In the genomic region with DNA sequence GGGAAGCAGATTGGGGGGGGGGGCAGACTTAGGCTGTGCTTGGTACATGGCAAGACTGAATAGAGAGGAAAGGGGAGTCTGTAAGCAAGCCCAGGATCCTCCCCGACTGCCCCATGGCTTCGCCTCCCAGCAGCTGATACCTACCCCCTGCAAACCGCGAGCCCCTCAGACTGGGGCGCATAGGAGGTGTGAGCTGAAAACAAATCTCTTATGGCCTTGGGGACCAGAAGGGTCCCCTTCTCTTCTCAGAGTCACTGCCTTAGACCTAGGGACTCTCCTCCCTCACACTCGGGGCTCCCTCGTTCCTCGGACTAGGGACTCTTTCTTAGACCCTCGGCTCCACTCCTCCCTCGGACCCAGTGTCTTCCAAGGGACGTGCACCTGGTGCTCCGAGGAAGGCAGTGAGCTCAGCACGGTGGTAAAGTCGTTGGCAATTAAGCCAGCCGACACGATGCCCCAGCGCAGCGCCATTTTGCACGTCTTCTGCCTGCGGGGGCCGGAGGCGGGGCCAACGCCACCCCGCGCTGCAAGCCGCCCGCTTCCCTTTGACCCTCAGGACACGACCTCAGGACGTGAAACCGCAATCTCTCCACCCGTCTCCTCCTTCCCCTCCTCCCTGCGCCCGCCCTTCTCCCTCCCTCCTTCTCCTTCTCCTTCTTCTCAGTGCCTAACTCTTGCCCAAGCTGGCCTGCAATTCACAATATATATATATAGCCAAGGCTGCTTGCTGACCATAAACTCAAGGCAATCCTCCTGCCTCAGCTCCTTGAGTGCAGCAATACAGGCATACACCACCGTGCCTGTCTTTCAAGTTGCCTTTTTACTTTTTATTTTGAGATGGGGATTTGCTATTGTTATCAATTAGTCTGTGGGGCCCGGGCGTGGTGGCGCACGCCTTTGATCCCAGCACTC, we compare ENCODE assay signal across 8 mouse cellular contexts. TPM values are rescaled to one million over a fixed set of nuclear protein-coding genes. Genes with fewer than 3 reads are reported as not detected.
DNase-seq lines count a peak whose midpoint lies in the region; ATAC-seq and TF ChIP-seq lines count a peak whose summit lies in the region.

A gene (minus strand): TSS at position 513 of the 912 bp plus-strand sequence.

- peaks cover 15% of the 10 kb centered on the region for H3K36me3 ChIP-seq in embryonic facial prominence, embryonic 14.5 days (ENCODE audit: control insufficient read depth, insufficient read depth, low read length)
- H3K36me3 ChIP-seq in heart, embryonic 13.5 days: peaks cover 19% of the 10 kb centered on the region
- H3K36me3 ChIP-seq in kidney, embryonic 15.5 days: peaks cover 15% of the 10 kb centered on the region
- peaks cover 9% of the 10 kb centered on the region for H3K36me3 ChIP-seq in lung, embryonic 14.5 days (ENCODE audit: insufficient read depth)
- peaks cover 17% of the 10 kb centered on the region for H3K36me3 ChIP-seq in neural tube, embryonic 13.5 days

- H3K9ac ChIP-seq in embryonic facial prominence, embryonic 14.5 days (ENCODE audit: low read depth, low read length): peak within 1 kb of the TSS; percentile 48
- peak within 1 kb of the TSS; percentile 84 for H3K9ac ChIP-seq in heart, embryonic 13.5 days
- peak within 1 kb of the TSS; percentile 53 for H3K9ac ChIP-seq in kidney, embryonic 15.5 days
- peak within 1 kb of the TSS; percentile 64 for H3K9ac ChIP-seq in lung, embryonic 14.5 days
- H3K9ac ChIP-seq in neural tube, embryonic 13.5 days: peak within 1 kb of the TSS; percentile 67

- TF ChIP-seq CTCF in lung, embryonic 14.5 days (IDR thresholded peaks at IDR 0.05; ENCODE audit: low read depth): no peak

- peak within 1 kb of the TSS; percentile 40 for H3K4me3 ChIP-seq in embryonic facial prominence, embryonic 14.5 days (ENCODE audit: low read depth, low read length)
- H3K4me3 ChIP-seq in heart, embryonic 13.5 days: peak within 1 kb of the TSS; percentile 62
- H3K4me3 ChIP-seq in kidney, embryonic 15.5 days (replicated peaks): peak within 1 kb of the TSS; percentile 50
- peak within 1 kb of the TSS; percentile 45 for H3K4me3 ChIP-seq in lung, embryonic 14.5 days (ENCODE audit: low read depth, low read length)
- peak within 1 kb of the TSS; percentile 39 for H3K4me3 ChIP-seq in neural tube, embryonic 13.5 days

- H3K9me3 ChIP-seq in embryonic facial prominence, embryonic 14.5 days (ENCODE audit: control insufficient read depth, low read length): no peaks in the 10 kb centered on the region
- H3K9me3 ChIP-seq in heart, embryonic 13.5 days: no peaks in the 10 kb centered on the region
- no peaks in the 10 kb centered on the region for H3K9me3 ChIP-seq in kidney, embryonic 15.5 days (replicated peaks)
- H3K9me3 ChIP-seq in lung, embryonic 14.5 days (ENCODE audit: low read depth, low read length): no peaks in the 10 kb centered on the region
- no peaks in the 10 kb centered on the region for H3K9me3 ChIP-seq in neural tube, embryonic 13.5 days

- peak; percentile 47 to 58 for DNase-seq in spleen, adult 18-20 months
- no peak for DNase-seq in spleen, adult 12 weeks (ENCODE audit: low spot score)
- DNase-seq in embryonic facial prominence, embryonic 14.5 days (ENCODE audit: low spot score): peak; percentile 61
- peak; percentile 70 for DNase-seq in lung, embryonic 14.5 days
- DNase-seq in testis, postnatal 14 days (ENCODE audit: low spot score): peak; percentile 77

- peak within 1 kb of the TSS; percentile 59 for H3K4me2 ChIP-seq in embryonic facial prominence, embryonic 14.5 days (ENCODE audit: low read depth, low read length)
- H3K4me2 ChIP-seq in heart, embryonic 13.5 days: peak within 1 kb of the TSS; percentile 78
- peak within 1 kb of the TSS; percentile 75 for H3K4me2 ChIP-seq in kidney, embryonic 15.5 days
- peak within 1 kb of the TSS; percentile 73 for H3K4me2 ChIP-seq in lung, embryonic 14.5 days
- peak within 1 kb of the TSS; percentile 63 for H3K4me2 ChIP-seq in neural tube, embryonic 13.5 days

- H3K27me3 ChIP-seq in embryonic facial prominence, embryonic 14.5 days (replicated peaks; ENCODE audit: control insufficient read depth, insufficient read depth, low read length): no peaks in the 10 kb centered on the region
- H3K27me3 ChIP-seq in heart, embryonic 13.5 days (replicated peaks): no peaks in the 10 kb centered on the region
- H3K27me3 ChIP-seq in kidney, embryonic 15.5 days: no peaks in the 10 kb centered on the region
- no peaks in the 10 kb centered on the region for H3K27me3 ChIP-seq in lung, embryonic 14.5 days (ENCODE audit: insufficient read depth, low read length)
- H3K27me3 ChIP-seq in neural tube, embryonic 13.5 days: no peaks in the 10 kb centered on the region

- H3K27ac ChIP-seq in embryonic facial prominence, embryonic 14.5 days (replicated peaks; ENCODE audit: low read depth, low read length): peak within 1 kb of the TSS; percentile 74
- peak within 1 kb of the TSS; percentile 58 for H3K27ac ChIP-seq in heart, embryonic 13.5 days (replicated peaks)
- H3K27ac ChIP-seq in kidney, embryonic 15.5 days: peak within 1 kb of the TSS; percentile 78
- H3K27ac ChIP-seq in lung, embryonic 14.5 days (ENCODE audit: low read depth): peak within 1 kb of the TSS; percentile 77
- H3K27ac ChIP-seq in neural tube, embryonic 13.5 days (replicated peaks): peak within 1 kb of the TSS; percentile 79

- WGBS in embryonic facial prominence, embryonic 14.5 days: 10% methylated on average over 30 of the region's 38 CpGs
- 9% methylated on average over 37 of the region's 38 CpGs for WGBS in heart, embryonic 13.5 days
- 11% methylated on average over 38 of the region's 38 CpGs for WGBS in kidney, embryonic 15.5 days
- 8% methylated on average over 38 of the region's 38 CpGs for WGBS in lung, embryonic 14.5 days
- 8% methylated on average over 38 of the region's 38 CpGs for WGBS in neural tube, embryonic 13.5 days

- peaks cover 5% of the 10 kb centered on the region; the same call in 1 of the 2 replicates for H3K4me1 ChIP-seq in embryonic facial prominence, embryonic 14.5 days (ENCODE audit: control insufficient read depth, insufficient read depth, low read length)
- H3K4me1 ChIP-seq in heart, embryonic 13.5 days: peaks cover 29% of the 10 kb centered on the region
- peaks cover 34% of the 10 kb centered on the region for H3K4me1 ChIP-seq in kidney, embryonic 15.5 days
- H3K4me1 ChIP-seq in lung, embryonic 14.5 days (ENCODE audit: insufficient read depth): no peaks in the 10 kb centered on the region
- peaks cover 25% of the 10 kb centered on the region for H3K4me1 ChIP-seq in neural tube, embryonic 13.5 days (replicated peaks)

- peak; percentile 62 for ATAC-seq in embryonic facial prominence, embryonic 14.5 days (ENCODE audit: low read depth)
- peak; percentile 28; the same call in 1 of the 2 replicates for ATAC-seq in heart, embryonic 13.5 days (ENCODE audit: extremely low read depth, insufficient number of reproducible peaks, low FRiP score, low TSS enrichment)
- ATAC-seq in kidney, embryonic 15.5 days (replicated peaks; ENCODE audit: low FRiP score): peak; percentile 48
- ATAC-seq in lung, embryonic 14.5 days (ENCODE audit: insufficient read depth): peak; percentile 59
- ATAC-seq in neural tube, embryonic 13.5 days (ENCODE audit: low read depth): peak; percentile 73

RNA-seq across cellular contexts. Expression of the gene that starts here (rescaled TPM):
- 2.5 and 3.2 TPM in 2 replicates for polyA plus RNA-seq in embryonic facial prominence, embryonic 14.5 days (2014; fragmentation: Nextera tagmentation; extraction: Ambion mirVana)
- polyA plus RNA-seq in heart, embryonic 13.5 days (2015; fragmentation: Nextera tagmentation; extraction: Ambion mirVana): 3.9 TPM in 2 replicates
- 3.3 and 3.5 TPM in 2 replicates for polyA plus RNA-seq in kidney, embryonic 15.5 days (2015; fragmentation: Nextera tagmentation; extraction: Ambion mirVana)
- polyA plus RNA-seq in lung, embryonic 14.5 days (2014; fragmentation: Nextera tagmentation; extraction: Ambion mirVana): 3.0 and 3.3 TPM in 2 replicates
- polyA plus RNA-seq in neural tube, embryonic 13.5 days (2015; fragmentation: Nextera tagmentation; extraction: Ambion mirVana): 3.2 and 3.4 TPM in 2 replicates
